Mouse (Mus musculus) layer of hippocampus, postnatal 10 days (tissue): ENCODE results near the gene Serpina16. TPM values are rescaled to one million over a fixed set of nuclear protein-coding genes. Genes with fewer than 3 reads are reported as not detected.
A peak's percentile ranks its signal among the peaks of the same experiment; 100 is the strongest.

Experiments used
- DNase-seq, 2 experiments: peaks; one replicate each; pipeline ENCODE4 v3.0.0; 2021; ENCODE audit warnings: low spot score in 2 of 2
- total RNA-seq, 2 experiments: library from RNA; stranded (reverse); gene quantifications; 2 replicates each; pipeline ENCODE4 v1.2.3; 2021

Serpina16 gene
- total RNA-seq, 2 experiments from 2014 or later, result not detected

DNA sequence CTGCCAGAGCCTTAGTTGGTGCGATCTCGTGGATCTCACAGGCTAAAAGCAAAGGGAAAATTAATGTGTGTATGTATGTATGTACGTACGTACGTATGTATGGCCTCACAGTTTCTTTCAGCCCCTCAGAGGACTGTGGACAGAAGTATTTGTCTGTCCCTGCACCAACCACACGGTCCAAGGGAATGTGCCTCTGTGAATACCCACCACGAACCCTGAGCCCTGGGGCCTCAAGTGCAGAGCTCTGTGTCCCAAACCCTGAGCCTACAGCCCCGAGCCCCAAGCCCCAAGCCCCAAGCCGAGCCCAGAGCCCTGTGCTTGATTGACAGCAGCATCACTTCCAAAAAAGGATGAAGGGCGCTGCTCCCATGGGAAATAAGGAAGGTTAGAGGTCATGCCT, 17.9 kb downstream of the Serpina16 start:
- DNase-seq, result no peak

DNA sequence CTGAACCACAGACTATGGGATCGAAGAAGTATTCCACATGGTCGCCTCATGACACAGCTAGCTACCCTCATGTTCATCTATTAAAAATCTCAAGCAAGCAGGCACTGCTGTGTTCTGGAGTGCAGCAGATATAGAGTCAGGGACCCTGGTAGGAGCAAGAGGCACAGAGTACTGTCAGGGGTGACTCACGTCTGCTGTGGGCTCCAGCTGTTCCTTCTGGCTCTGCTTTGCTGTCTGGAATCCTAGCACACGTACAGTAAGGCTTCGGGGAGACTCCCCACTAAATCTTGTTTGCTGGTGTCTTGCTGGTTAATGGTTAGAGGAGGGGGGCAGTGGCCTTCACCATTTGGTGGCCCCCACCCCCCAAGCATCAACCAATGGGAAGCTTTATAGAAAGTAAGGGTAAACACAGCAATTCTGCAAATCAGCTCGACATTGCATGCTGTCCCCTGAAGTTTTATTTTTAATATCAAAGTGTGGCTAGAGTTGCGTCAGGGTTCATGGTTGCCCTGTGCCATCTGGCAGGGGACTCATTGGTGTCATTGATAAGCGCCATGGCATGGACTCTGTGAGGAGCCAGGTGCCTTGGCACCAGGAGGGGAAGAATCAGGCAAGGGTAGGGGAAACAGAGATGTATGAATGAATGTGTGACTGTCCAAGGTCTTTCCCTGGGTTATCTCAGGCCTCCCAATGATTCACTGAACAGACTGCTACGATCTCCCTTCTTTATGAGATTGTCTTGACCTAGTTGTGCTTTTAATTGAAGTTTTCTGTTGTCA, 18.9 kb downstream of the Serpina16 start, which contains the start of gene Serpina6:
Gene Serpina6 (minus strand): TSS at position 365 of the 779 bp plus-strand sequence.
- DNase-seq, result no peak

DNA sequence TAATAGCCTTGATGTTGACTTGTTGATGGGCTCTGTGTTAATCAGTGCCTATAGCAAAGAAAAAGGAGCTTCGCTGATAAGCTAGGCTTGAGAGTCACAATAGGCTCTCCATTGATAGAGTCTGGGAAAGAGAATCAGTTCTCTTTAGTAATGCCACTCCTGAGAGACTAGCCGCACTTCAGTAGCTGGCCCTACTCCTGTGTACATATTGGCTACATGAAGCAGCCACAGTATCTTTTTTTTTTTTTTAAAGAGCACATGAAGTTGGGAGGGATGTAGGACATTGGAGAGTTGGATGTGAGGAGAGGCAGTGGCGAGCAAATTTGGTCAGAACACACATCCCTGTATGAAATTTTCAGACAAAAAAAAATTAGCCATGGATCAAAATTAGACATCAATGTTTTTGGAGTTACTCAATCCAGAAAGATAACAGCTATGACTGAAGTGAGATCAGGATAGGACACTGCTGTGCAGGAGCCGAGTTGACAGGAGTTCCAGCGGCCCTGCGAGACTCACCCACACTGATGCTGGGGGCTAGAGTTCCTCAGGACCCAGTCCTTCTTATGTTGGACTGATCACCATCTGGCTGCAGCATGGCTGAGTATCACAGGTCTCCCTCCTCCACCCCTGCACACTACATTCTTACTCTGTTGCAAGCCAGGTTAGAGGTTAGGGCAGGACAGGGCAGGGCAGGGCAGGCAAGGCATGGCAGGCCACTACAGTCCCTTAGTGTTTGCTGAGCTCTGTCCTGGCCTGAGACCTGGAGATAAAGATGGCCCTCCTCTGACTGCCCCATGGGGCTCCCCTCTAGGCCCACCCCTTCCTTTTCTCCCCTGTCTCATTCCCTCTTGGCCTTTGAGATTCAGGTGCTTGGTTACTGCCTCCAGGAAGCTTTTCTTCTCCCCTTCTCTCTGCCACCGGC, 20.6 kb downstream of the Serpina16 start:
- DNase-seq, result no peak

DNA sequence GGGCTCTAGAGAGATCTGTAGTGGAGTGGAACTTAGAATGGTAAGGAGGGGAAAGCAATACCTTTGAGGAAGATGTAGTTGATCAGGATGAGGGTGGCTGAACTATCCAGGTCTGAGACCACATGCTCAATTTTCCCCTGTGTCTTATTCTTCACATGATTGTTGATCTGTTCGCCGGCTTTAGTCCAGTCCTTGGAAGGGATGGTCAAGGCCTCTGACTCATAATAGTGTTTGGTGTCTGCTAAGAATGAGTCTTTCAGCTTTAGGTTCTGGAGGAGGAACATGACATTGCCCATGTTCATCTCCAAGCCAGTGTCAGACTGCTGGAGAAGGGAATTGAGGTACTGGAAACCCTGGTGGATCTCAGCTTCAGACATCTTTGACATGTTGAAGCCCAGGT, 22.1 kb downstream of the Serpina16 start:
- DNase-seq, result no peak

DNA sequence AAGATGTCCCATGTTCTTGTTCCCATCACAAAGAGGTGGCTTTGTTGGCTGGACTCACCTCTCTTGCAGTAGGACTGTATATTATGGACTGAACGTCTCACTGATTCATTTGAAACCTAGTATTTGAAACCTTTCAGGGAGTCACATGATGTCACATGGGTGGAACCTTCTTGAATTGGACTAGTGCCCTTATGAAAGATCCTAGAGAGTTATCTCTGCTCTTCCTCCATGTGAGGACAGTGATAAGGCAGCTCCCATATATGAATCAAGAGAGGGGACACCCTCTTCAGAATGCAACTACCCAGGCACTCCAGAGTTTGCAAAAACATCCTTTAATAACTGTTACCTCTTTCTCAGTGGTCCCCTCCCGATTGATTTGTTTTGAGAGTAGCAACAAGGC, 29.6 kb downstream of the Serpina16 start:
- DNase-seq, result no peak

DNA sequence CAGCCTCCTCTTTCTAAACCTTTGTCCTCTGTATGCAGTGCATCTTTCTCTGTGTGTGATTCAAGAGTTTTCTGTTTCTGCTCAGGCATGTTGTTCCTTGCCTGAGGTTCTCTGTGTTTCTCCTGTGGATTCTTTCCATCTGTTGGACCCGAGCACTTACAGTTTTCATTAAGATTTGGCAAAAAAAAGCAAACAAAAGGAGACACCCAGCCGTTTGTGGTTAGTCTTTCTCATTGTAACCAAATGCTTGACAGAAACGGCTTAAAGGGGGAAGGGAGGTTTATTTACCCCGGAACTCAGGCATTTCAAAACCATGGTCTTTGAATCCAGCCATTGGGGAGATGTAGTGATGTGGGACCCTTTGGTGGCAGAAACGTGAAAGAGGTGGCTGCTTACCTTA, 31.3 kb downstream of the Serpina16 start:
- no peak for DNase-seq

DNA sequence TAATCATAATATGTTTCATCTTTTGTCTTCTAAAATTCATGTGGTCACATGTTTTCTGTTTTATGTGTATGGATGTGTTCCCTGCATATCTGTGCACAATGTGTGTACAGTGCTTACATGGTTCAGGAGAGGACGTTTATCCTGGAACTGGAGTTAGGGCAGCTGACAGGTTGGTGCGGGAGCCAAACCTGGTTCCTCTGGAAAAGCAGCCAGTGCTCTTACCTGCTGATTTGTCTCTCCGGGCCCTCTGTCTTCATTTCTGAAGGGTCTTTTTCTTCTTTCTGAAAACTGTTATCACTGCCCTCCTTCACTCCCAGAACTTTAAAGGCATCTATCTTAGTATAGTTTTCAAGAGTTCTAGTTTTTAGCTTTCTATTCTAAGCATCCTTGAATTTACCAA, 32.1 kb downstream of the Serpina16 start:
- no peak for DNase-seq

DNA sequence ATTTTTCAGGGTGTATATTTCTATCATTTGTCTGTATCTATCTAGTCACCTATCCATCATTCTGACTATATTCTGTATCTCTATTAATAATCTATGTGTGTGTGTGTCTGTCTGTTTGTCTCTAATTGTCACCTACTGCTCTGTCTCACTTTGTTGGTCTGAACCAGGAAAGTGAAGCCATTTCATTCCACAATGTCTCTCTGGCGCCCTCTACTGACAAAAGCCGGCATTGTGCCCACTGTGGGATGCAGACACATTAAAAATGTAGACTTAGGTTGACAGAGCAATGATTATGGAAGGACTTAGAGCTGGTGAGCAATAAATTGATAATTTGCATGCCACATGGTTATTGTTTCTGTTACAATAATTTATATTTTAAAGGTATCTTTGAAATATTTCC, 32.6 kb downstream of the Serpina16 start:
- DNase-seq, result peak; percentile 92 to 95

DNA sequence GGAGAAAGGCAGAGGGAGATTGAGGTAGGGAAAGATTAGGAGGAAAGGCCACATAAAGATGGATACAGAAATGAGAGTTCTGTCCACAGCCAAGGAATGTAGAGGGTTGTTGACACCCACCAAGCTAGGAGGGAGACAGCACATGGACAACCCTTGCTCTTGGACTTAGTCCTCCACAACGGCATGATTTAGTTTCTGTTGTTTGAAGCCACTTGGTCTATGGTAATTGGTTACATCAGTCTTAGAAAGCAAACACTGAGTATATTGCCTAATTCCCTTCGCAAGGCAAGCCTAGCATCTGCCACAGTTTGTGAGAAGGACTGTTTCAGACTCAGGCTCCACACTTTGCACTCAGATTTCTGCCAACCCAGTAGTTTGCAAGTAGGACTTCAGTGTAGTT, 40.1 kb downstream of the Serpina16 start:
- DNase-seq, result no peak

DNA sequence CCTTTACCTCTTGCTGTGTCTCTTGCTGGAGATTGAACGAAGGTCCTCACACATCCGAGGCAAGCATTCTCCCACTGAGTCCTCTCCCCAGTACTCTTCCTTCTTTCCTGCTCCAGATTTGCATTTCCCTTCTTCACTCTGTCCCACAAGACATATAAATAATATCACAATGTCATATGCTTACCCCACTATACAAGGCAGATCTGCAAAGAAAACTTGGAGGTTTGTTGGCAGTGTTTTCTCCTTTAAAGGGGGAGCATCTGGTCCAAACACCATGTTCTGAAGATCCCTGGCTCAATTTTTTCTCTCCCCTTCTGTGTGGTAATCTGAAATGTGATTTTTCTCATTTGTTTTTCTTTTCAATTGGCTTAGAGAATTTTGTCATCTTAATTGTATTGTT, 41.5 kb downstream of the Serpina16 start:
- no peak for DNase-seq

DNA sequence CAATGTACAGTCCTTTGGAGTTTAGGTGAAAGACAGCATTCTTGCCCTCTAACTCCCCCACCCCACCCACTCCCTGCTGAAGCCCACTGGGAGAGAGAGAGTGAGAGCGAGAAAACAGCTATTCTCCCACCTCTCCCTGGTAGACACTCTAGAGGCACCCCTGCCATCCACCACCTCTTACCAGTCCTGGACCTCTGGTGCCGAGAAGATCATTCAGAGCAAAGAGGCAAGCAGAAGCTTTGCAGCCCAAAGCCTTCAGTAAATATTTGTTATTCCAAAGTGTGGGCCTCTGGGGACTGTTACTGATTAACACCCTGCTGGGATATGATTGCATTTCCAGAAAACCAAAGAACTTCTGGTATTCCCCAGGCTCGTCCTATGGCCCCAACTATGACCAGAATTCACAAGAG, 44.7 kb downstream of the Serpina16 start, which contains the start of gene Serpina10:
Gene Serpina10 (minus strand): TSS at position 242 of the 410 bp plus-strand sequence.
- no peak for DNase-seq

Other genes starting within 250 kb of the Serpina16 start
- 10 to 100 TPM; 41.7 to 46.5 TPM for gene Ifi27, start 241.9 kb downstream of the Serpina16 start, total RNA-seq
- gene Ifi27l2a, start 232.5 kb downstream of the Serpina16 start, total RNA-seq, result 1 to 10 TPM; 3.9 to 4.0 TPM
- not detected for gene Ifi27l2b, start 218.9 kb downstream of the Serpina16 start, total RNA-seq
- 10 to 100 TPM; 25.3 to 27.0 TPM for gene Ppp4r4, start 143.9 kb downstream of the Serpina16 start, total RNA-seq
- gene Serpina10, start 44.7 kb downstream of the Serpina16 start, total RNA-seq, result not detected
- not detected for gene Serpina6, start 18.9 kb downstream of the Serpina16 start, total RNA-seq
- gene Serpina1f, start 19.4 kb upstream of the Serpina16 start, total RNA-seq, result not detected
- gene Serpina1d, start 97.5 kb upstream of the Serpina16 start, total RNA-seq, result not detected
- not detected for gene Serpina1b, start 154.2 kb upstream of the Serpina16 start, total RNA-seq
- not detected for gene Serpina1a, start 187.4 kb upstream of the Serpina16 start, total RNA-seq
- not detected for gene Serpina1c, start 228.7 kb upstream of the Serpina16 start, total RNA-seq